In the genomic region with DNA sequence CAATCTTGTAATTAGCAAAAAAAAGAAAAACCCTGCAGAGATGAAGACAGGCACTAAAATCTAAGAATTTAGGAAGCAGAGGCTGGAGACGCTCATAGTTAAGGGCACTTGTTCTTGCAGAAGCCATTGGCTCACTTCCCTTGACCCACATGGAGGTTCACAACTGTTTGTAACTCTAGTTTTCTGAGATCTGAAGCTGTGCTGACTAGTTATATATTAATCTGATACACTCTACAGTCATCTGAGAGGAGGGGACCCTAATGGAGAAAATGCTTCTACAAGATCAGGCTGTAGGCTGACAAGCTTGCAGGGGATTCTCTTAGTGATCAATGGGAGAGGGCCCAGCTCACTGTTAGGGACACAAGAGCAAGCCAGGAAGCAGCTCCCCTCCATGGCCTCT, we compare ENCODE assay signal across 27 mouse cellular contexts. TPM values are rescaled to one million over a fixed set of nuclear protein-coding genes. Genes with fewer than 3 reads are reported as not detected.
DNase-seq lines count a peak whose midpoint lies in the region; ATAC-seq lines count a peak whose summit lies in the region.
"Had no signal": no experiment of that assay in that cellular context is flagged by ENCODE, and none has a peak within 500 bp of the region (broad histone marks: within the 10 kb centered on the region; RNA-seq: fewer than 3 reads in every experiment).

No protein-coding gene starts in this region.

- peak; percentile 13 for DNase-seq in heart, adult 11 months
- DNase-seq in kidney, adult 9 months: peak; percentile 43
- no peak for DNase-seq in kidney, postnatal 10 days
- peak; percentile 26 for DNase-seq in yolk sac, embryonic 10.5 days (ENCODE audit: low spot score)
- DNase-seq in embryonic facial prominence, embryonic 10.5 days (ENCODE audit: low spot score): no peak
- DNase-seq: adrenal gland, adult 8-10 months; adrenal gland, postnatal 25 days; cerebellum, adult 11-12 months; cerebellum, adult 8-10 months; cerebellum, postnatal 10 days; cerebellum, postnatal 36 days; embryo, embryonic 11 days; gastrocnemius, postnatal 10 days; gastrocnemius, postnatal 36 days; heart, postnatal 10 days; heart, postnatal 36 days had no signal

- no peak overlapping the region for H3K9ac ChIP-seq in heart, embryonic 11.5 days (ENCODE audit: low read depth, low read length)
- no peak overlapping the region for H3K9ac ChIP-seq in kidney, embryonic 16.5 days (replicated peaks; ENCODE audit: low read length)
- H3K9ac ChIP-seq: forebrain, embryonic 13.5 days; heart, embryonic 12.5 days; heart, embryonic 15.5 days; hindbrain, embryonic 13.5 days had no signal

- no peaks in the 10 kb centered on the region for H3K27me3 ChIP-seq in heart, embryonic 11.5 days (ENCODE audit: control insufficient read depth, insufficient read depth, low read length)
- no peaks in the 10 kb centered on the region for H3K27me3 ChIP-seq in kidney, embryonic 16.5 days (ENCODE audit: insufficient read depth, low read length)
- H3K27me3 ChIP-seq in embryonic facial prominence, embryonic 10.5 days (replicated peaks; ENCODE audit: low read depth, poor library complexity, severe bottlenecking): no peaks in the 10 kb centered on the region
- H3K27me3 ChIP-seq: forebrain, embryonic 13.5 days; heart, embryonic 12.5 days; heart, embryonic 15.5 days; hindbrain, embryonic 13.5 days had no signal

- no peak overlapping the region for H3K27ac ChIP-seq in heart, embryonic 11.5 days (ENCODE audit: low read depth, low read length)
- peak overlapping the region; percentile 74 for H3K27ac ChIP-seq in kidney, embryonic 16.5 days (ENCODE audit: low read length)
- no peak overlapping the region for H3K27ac ChIP-seq in embryonic facial prominence, embryonic 10.5 days (replicated peaks)
- H3K27ac ChIP-seq: forebrain, embryonic 10.5 days; forebrain, embryonic 13.5 days; heart, embryonic 15.5 days; hindbrain, embryonic 10.5 days; hindbrain, embryonic 13.5 days had no signal

- H3K4me2 ChIP-seq in heart, embryonic 11.5 days: no peak overlapping the region
- H3K4me2 ChIP-seq in kidney, embryonic 16.5 days (replicated peaks; ENCODE audit: low read depth, low read length): no peak overlapping the region
- H3K4me2 ChIP-seq: forebrain, embryonic 13.5 days; heart, embryonic 12.5 days; heart, embryonic 15.5 days; hindbrain, embryonic 13.5 days had no signal

- WGBS in heart, embryonic 11.5 days (ENCODE audit: insufficient replicate concordance): 91% methylated on average over 1 of the region's 1 CpGs
- WGBS in kidney, embryonic 16.5 days: 82% methylated on average over 1 of the region's 1 CpGs
- 92% methylated on average over 1 of the region's 1 CpGs for WGBS in embryonic facial prominence, embryonic 10.5 days

- no peak overlapping the region for H3K4me3 ChIP-seq in heart, embryonic 11.5 days (ENCODE audit: low read depth, low read length)
- H3K4me3 ChIP-seq in kidney, embryonic 16.5 days (ENCODE audit: low read length): no peak overlapping the region
- no peak overlapping the region for H3K4me3 ChIP-seq in embryonic facial prominence, embryonic 10.5 days
- H3K4me3 ChIP-seq: forebrain, embryonic 10.5 days; forebrain, embryonic 13.5 days; heart, embryonic 12.5 days; heart, embryonic 15.5 days; hindbrain, embryonic 10.5 days; hindbrain, embryonic 13.5 days had no signal

- no peaks in the 10 kb centered on the region for H3K9me3 ChIP-seq in heart, embryonic 11.5 days (replicated peaks; ENCODE audit: control insufficient read depth, low read length)
- H3K9me3 ChIP-seq in kidney, embryonic 16.5 days (ENCODE audit: low read length): no peaks in the 10 kb centered on the region
- H3K9me3 ChIP-seq in embryonic facial prominence, embryonic 10.5 days: no peaks in the 10 kb centered on the region
- H3K9me3 ChIP-seq: forebrain, embryonic 10.5 days; forebrain, embryonic 13.5 days; heart, embryonic 12.5 days; heart, embryonic 15.5 days; hindbrain, embryonic 10.5 days; hindbrain, embryonic 13.5 days had no signal

- H3K36me3 ChIP-seq in heart, embryonic 11.5 days (ENCODE audit: control insufficient read depth, insufficient read depth, low read length): peaks cover 28% of the 10 kb centered on the region
- H3K36me3 ChIP-seq in kidney, embryonic 16.5 days (ENCODE audit: insufficient read depth, low read length): peaks cover 45% of the 10 kb centered on the region
- peaks cover 87% of the 10 kb centered on the region for H3K36me3 ChIP-seq in embryonic facial prominence, embryonic 10.5 days (replicated peaks)

- ATAC-seq in heart, embryonic 11.5 days (replicated peaks; ENCODE audit: insufficient number of reproducible peaks, low FRiP score, low TSS enrichment): no peak
- peak; percentile 92 for ATAC-seq in kidney, embryonic 16.5 days (ENCODE audit: low FRiP score, low TSS enrichment)
- no peak for ATAC-seq in megakaryocyte, adult 5-6 weeks (ENCODE audit: poor library complexity, severe bottlenecking)
- ATAC-seq: activated CD4-positive, CD25-positive, alpha-beta regulatory T cell, adult 4 months; forebrain, embryonic 13.5 days; forebrain, embryonic 16.5 days had no signal

- no peaks in the 10 kb centered on the region for H3K4me1 ChIP-seq in heart, embryonic 11.5 days (ENCODE audit: control insufficient read depth, insufficient read depth, low read length)
- 0 out of 2 replicates have a peak, but pooled peaks cover 6% of the 10 kb centered on the region for H3K4me1 ChIP-seq in kidney, embryonic 16.5 days (ENCODE audit: insufficient read depth, low read length)
- H3K4me1 ChIP-seq in embryonic facial prominence, embryonic 10.5 days: no peaks in the 10 kb centered on the region
- H3K4me1 ChIP-seq: forebrain, embryonic 10.5 days; forebrain, embryonic 13.5 days; heart, embryonic 12.5 days; heart, embryonic 15.5 days; hindbrain, embryonic 10.5 days; hindbrain, embryonic 13.5 days had no signal

RNA-seq across cellular contexts. Expression of a gene that starts 58.1 kb away (rescaled TPM):
- 26.4 and 39.4 TPM in 2 replicates for polyA plus RNA-seq in heart, embryonic 11.5 days (2014; fragmentation: Nextera tagmentation; extraction: Ambion mirVana)
- 25.5 and 27.6 TPM in 2 replicates for polyA plus RNA-seq in kidney, embryonic 16.5 days (2015; fragmentation: Nextera tagmentation; extraction: Ambion mirVana)
- total RNA-seq in megakaryocyte, adult 5-6 weeks (2015): 63.9 and 68.6 TPM in 2 replicates
- 81.3 and 84.4 TPM in 2 replicates for total RNA-seq in megakaryocyte, adult 5-6 weeks (2017)
- polyA plus RNA-seq in embryonic facial prominence, embryonic 10.5 days (2016; fragmentation: Nextera tagmentation; extraction: Ambion mirVana): 32.6 and 32.7 TPM in 2 replicates

Comparison
In these comparisons a context has a peak if more than half of its experiments do, and no peak if none do; other contexts are left out.
1. DNase-seq: peak in heart, adult 11 months (single experiment), kidney, adult 9 months (single experiment) and yolk sac, embryonic 10.5 days (single experiment); none in kidney, postnatal 10 days (single experiment) and embryonic facial prominence, embryonic 10.5 days (single experiment).